Mouse (Mus musculus): ENCODE results near the gene Muc13.

GRCm38 (mm10) chr16:33751152-33751551, 42.7 kb upstream of the Muc13 start:
- TF ChIP-seq POLR2A (IDR thresholded peaks at IDR 0.05; ENCODE audit: low read depth, low read length): no peak
- no peak for TF ChIP-seq CTCF (IDR thresholded peaks at IDR 0.05; ENCODE audit: extremely low read depth, insufficient read depth, insufficient read length, insufficient replicate concordance)

All from spleen, adult 2 months (tissue).